Mouse (Mus musculus) right cerebral cortex, postnatal 14 days (tissue): Measurements from ENCODE around the gene Ifnz.
A peak's percentile ranks its signal among the peaks of the same experiment; 100 is the strongest.
"Not testable (repeated sequence)": the region's sequence is repeated elsewhere in the genome, so short reads cannot be mapped to it uniquely, and the experiment has no call there.

Experiments
- DNase-seq: peaks from one replicate; pipeline ENCODE4 v3.0.0; 2022

Gene Ifnz

DNA sequence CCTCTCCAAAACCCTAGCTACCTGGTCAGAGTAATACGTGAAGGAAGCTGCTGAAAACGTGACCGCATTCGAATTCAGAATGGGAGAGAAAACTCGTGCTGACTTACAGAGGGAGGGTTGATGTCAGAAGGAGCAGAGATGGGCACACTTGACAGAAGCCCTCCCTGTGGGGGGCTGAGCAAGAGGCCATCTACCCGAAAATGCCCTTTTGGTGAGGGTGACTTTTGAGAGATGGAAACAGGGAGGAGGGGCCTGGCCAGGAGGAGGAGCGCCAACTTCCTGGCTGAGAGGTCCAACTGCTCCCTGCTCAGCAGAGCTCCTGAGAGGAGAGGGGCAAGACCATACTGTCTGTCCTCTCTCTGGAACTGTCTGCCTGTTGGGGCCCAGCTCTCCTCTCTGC lies at the start of gene Ifnz:
Ifnz (plus strand) TSS at position 301 of the 400 bp plus-strand sequence.
- not testable (repeated sequence) for DNase-seq

DNA sequence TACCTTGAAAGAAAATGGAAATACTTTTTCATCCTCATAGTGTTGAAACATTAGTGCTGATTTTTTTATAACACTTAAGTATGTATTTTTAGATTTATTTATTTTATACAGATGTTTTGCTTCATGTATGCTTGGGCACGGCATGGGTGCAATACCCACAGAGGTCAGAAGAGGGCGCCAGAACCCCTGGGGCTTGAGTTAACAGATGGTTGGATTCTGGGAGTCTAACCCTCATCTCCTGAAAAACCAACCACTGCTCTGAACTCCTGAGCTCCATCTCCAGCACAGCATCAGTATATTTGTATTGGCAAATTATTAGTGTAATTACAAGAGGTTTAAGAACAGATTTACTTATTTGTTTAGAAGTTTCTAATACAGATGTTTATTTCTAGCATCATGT lies 43.5 kb upstream of the Ifnz start:
- DNase-seq: peak; percentile 58

DNA sequence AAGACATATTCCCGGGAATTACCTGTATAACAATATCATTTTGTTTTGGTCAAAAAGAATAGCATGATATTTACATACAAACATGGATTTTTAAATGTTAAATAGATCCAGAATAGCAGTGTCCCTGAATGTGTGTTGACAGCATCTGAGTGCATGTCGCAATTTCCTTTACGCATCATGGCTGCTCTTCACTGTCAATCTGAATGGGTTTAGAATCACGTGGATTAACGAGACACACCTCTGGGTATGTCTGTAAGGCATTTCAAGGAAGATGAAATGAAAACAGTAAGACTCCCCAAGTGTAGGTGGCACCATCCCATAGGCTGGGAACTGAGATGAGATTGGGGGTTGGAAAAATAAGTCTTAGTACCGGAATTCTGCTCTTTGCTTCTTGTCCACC lies 42.9 kb upstream of the Ifnz start:
- no peak for DNase-seq

DNA sequence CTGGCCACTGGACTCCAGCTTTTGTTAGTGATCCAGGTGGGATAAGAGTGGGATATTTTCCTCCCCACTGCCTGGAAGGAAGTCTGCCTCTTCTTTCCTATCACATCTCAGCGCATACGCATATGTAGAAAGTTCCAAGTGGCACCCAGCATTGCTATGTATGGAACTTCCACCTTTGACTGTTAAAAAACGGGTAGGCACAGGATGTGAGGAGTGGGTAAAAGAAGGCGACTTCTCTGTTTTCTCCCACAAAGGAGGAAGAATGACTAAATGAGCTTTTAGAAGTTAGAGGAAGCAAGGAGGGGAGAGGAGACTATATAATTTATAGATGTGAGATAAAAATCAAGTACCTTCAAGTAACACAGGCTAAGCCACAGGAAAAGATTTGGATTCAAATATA lies 40.5 kb upstream of the Ifnz start:
- no peak for DNase-seq

DNA sequence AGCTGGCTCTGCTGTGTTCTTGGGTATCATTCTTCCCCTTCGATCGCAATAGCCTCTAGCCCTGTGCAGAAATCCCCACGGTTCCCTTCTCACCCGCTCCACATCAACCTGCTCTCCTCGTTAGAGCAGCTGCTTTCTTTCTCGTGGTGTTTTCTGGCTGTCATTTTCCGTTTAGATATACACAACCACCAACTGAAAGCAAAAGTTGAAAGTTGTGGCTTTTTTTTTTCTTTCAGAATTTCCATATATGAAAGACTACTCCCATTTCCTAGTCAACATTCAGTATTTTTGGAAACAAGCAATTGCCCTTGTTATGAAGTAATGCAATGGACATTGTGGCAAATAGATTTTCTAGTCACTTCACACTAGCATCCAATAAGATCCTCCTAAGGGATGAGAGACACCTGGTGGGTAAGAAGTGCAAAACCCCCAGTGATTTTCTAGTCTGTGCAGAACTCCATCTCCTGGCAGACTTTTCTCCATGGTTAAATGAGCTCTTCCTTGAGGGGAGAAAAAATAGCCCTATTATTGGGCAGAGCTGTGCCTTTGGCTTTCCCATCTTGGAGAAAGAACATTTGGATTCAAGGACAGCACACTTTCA lies 39.1 kb upstream of the Ifnz start:
- DNase-seq: no peak

DNA sequence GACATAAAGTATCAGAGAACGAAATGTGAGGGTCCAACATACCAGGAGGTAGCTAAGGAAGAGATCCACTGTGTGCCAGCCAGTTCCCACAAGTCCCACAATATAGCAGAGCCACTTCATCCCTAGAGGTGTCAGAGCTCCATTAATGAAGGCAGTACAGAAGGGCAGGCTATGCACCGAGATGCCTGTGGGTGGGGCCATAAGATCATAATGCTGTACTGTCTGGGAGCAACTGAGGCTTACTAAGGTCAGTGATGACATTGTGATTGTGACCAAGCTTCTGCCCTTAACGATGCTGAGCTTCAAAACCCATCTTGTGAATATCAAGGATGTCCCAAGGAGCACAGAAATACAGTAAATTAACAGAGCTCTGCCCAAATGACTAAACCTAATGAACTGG lies 37.7 kb upstream of the Ifnz start:
- no peak for DNase-seq

DNA sequence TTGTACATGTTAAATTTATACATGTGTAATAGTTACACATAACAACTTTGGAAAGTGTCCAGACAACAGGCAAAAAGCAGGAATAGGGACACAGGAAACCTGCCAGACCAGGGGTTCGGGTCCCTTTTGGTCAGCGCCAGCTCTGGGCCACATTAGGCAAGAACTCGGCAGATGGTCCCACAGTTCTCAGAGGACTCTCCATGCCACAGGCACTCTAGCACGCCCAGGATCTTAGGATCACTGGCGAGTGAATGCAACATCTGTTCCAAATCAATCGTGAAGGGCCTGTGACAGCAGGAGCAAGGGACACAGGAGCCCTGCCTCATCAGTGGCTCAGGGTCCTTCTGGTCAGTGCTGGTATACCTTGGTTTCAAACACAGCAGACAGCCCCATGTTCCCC lies 32.0 kb upstream of the Ifnz start:
- DNase-seq: no peak

DNA sequence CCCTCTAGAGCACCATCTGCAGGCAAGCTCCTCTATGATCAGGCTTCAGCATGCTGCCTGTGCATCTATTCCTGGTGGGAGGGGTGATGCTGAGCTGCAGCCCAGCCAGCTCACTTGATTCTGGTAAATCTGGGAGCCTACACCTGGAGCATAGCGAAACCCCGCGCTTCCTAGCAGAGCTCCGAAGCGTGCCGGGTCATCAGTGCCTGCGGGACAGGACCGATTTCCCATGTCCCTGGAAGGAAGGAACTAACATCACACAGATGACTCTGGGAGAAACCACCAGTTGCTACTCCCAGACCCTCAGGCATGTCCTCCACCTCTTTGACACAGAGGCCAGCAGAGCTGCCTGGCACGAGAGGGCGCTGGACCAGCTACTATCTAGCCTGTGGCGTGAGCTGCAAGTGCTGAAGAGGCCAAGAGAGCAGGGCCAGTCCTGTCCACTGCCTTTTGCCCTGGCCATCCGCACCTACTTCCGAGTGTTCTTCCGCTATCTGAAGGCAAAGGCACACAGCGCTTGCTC lies 27.1 kb upstream of the Ifnz start, which contains the start of gene Gm13271:
Gm13271 (plus strand) TSS at position 51 of the 523 bp plus-strand sequence.
- peak; percentile 36 for DNase-seq

DNA sequence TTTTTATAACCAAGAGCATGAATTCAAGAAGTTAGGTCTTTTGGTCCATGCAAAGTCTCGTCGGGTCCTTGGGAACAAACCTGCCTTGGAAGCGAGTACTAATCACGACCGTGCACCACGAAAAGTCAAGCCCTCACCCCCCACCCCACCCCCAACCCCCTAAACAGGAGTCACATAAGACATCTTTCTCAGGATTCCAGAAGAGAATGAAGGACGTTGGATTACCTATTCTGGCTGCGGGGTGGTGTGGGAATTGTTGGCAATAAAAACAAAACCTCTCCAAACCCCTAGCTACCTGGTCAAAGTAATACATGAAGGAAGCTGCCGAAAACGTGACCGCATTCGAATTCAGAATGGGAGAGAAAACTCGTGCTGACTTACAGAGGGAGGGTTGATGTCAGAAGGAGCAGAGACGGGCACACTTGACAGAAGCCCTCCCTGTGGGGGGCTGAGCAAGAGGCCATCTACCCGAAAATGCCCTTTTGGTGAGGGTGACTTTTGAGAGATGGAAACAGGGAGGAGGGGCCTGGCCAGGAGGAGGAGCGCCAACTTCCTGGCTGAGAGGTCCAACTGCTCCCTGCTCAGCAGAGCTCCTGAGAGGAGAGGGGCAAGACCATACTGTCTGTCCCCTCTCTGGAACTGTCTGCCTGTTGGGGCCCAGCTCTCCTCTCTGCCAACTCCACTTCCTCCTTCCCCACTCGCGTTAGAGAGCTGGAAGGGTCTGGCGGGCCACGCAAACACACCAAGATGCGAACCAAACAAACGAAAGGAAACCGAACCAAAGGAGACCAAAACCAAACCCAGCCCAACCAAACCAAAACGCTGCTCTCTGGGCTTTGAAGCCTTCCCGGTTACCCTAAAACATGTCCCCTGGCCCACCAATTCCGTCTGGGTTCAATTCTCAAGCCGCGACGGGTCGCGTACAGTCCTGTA lies 25.1 kb upstream of the Ifnz start:
- DNase-seq: not testable (repeated sequence)

DNA sequence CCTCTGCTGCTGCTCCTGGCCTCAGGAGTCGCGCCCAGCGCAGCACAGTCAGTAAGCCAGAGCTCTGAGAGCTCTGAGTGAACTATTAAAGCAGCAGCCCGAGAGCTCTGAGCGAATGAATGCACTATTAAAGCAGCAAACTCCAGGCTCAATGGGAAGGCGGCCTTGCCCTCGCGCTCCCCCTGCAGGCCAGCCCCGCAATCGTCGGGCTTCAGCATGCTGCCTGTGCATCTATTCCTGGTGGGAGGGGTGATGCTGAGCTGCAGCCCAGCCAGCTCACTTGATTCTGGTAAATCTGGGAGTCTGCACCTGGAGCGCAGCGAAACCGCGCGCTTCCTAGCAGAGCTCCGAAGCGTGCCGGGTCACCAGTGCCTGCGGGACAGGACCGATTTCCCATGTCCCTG lies 24.3 kb upstream of the Ifnz start:
- peak; percentile 75 for DNase-seq

DNA sequence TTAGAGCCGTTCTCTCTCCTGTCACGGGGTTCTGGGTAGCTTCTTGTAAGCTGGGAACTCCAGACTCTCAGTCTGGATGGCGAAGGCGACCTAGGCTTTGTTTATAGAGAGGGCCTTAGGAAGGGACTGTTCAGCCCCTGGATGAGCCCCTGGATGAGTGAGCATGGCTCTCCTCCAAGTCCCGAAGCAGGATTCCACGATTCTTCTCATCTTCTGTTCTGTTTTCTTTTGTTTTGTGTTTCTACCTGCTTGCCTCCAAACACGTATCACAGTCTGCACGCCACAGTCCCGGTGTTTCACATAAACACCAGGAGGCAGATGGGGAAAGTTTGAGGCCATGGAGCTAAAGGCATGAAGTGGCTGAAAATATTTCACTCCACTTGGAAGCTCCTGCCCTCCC lies 23.2 kb upstream of the Ifnz start:
- not testable (repeated sequence) for DNase-seq

DNA sequence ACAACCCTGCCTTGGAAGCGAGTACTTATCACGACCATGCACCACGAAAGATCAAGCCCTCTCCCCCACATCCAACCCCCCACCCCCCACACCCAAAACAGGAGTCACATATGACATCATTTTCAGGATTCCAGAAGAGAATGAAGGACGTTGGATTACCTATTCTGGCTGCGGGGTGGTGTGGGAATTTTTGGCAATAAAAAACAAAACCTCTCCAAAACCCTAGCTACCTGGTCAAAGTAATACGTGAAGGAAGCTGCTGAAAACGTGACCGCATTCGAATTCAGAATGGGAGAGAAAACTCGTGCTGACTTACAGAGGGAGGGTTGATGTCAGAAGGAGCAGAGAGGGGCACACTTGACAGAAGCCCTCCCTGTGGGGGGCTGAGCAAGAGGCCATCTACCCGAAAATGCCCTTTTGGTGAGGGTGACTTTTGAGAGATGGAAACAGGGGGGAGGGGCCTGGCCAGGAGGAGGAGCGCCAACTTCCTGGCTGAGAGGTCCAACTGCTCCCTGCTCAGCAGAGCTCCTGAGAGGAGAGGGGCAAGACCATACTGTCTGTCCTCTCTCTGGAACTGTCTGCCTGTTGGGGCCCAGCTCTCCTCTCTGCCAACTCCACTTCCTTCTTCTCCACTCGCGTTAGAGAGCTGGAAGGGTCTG lies 22.2 kb upstream of the Ifnz start, which contains the start of gene Gm13283:
Gm13283 (plus strand) TSS at position 510 of the 659 bp plus-strand sequence.
- not testable (repeated sequence) for DNase-seq

DNA sequence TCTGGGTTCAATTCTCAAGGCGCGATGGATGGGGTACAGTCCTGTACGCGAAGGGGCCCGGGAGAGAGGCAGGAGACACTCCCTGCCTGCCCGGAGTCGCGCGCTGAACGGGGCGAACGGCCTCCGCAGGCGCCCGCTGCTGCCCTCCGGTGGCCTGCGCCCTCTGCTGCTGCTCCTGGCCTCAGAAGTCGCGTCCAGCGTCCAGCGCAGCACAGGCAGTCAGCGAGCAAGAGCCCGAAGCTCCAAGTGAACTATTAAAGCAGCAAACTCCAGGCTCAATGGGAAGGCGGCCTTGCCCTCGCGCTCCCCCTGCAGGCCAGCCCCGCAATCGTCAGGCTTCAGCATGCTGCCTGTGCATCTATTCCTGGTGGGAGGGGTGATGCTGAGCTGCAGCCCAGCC lies 21.5 kb upstream of the Ifnz start:
- peak; percentile 33 for DNase-seq

DNA sequence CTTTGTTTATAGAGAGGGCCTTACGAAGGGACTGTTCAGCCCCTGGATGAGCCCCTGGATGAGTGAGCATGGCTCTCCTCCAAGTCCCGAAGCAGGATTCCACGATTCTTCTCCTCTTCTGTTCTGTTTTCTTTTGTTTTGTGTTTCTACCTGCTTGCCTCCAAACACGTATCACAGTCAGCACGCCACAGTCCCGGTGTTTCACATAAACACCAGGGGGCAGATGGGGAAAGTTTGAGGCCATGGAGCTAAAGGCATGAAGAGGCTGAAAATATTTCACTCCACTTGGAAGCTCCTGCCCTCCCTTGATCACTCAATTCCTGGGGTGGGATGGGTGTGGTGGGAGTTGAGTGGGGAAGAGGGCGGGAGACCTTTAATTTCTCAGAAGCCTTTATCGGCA lies 20.2 kb upstream of the Ifnz start:
- peak; percentile 51 for DNase-seq

DNA sequence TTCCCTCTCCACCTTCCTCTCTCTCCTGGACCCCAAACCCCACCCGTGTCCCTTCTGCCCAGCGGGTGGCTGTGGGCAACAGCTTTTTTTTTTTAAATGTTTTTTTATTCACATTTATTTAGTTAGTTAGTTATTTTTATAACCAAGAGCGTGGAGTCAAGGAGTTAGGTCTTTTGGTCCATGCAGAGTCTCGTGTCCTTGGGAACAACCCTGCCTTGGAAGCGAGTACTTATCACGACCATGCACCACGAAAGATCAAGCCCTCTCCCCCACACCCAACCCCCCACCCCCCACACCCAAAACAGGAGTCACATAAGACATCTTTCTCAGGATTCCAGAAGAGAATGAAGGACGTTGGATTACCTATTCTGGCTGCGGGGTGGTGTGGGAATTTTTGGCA lies 19.6 kb upstream of the Ifnz start:
- DNase-seq: not testable (repeated sequence)

DNA sequence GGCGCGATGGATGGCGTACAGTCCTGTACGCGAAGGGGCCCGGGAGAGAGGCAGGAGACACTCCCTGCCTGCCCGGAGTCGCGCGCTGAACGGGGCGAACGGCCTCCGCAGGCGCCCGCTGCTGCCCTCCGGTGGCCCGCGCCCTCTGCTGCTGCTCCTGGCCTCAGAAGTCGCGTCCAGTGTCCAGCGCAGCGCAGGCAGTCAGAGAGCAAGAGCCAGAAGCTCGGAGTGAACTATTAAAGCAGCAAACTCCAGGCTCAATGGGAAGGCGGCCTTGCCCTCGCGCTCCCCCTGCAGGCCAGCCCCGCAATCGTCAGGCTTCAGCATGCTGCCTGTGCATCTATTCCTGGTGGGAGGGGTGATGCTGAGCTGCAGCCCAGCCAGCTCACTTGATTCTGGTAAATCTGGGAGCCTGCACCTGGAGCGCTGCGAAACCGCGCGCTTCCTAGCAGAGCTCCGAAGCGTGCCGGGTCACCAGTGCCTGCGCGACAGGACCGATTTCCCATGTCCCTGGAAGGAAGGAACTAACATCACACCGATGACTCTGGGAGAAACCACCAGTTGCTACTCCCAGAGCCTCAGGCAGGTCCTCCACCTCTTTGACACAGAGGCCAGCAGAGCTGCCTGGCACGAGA lies 18.4 kb upstream of the Ifnz start:
- not testable (repeated sequence) for DNase-seq

DNA sequence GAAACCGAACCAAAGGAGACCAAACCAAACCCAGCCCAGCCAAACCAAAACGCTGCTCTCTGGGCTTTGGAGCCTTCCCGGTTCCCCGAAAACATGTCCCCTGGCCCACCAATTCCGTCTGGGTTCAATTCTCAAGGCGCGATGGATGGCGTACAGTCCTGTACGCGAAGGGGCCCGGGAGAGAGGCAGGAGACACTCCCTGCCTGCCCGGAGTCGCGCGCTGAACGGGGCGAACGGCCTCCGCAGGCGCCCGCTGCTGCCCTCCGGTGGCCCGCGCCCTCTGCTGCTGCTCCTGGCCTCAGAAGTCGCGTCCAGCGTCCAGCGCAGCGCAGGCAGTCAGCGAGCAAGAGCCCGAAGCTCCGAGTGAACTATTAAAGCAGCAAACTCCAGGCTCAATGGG lies 8.4 kb upstream of the Ifnz start, which contains the start of gene Gm13290:
Gm13290 (plus strand) TSS at position 301 of the 400 bp plus-strand sequence.
- DNase-seq: not testable (repeated sequence)

DNA sequence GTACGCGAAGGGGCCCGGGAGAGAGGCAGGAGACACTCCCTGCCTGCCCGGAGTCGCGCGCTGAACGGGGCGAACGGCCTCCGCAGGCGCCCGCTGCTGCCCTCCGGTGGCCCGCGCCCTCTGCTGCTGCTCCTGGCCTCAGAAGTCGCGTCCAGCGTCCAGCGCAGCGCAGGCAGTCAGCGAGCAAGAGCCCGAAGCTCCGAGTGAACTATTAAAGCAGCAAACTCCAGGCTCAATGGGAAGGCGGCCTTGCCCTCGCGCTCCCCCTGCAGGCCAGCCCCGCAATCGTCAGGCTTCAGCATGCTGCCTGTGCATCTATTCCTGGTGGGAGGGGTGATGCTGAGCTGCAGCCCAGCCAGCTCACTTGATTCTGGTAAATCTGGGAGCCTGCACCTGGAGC lies 5.3 kb upstream of the Ifnz start, which contains the start of gene Gm13289:
Gm13289 (plus strand) TSS at position 301 of the 400 bp plus-strand sequence.
- DNase-seq: not testable (repeated sequence)

DNA sequence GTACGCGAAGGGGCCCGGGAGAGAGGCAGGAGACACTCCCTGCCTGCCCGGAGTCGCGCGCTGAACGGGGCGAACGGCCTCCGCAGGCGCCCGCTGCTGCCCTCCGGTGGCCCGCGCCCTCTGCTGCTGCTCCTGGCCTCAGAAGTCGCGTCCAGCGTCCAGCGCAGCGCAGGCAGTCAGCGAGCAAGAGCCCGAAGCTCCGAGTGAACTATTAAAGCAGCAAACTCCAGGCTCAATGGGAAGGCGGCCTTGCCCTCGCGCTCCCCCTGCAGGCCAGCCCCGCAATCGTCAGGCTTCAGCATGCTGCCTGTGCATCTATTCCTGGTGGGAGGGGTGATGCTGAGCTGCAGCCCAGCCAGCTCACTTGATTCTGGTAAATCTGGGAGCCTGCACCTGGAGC lies 2.4 kb upstream of the Ifnz start, which contains the start of gene Gm13272:
Gm13272 (plus strand) TSS at position 301 of the 400 bp plus-strand sequence.
- DNase-seq: not testable (repeated sequence)

DNA sequence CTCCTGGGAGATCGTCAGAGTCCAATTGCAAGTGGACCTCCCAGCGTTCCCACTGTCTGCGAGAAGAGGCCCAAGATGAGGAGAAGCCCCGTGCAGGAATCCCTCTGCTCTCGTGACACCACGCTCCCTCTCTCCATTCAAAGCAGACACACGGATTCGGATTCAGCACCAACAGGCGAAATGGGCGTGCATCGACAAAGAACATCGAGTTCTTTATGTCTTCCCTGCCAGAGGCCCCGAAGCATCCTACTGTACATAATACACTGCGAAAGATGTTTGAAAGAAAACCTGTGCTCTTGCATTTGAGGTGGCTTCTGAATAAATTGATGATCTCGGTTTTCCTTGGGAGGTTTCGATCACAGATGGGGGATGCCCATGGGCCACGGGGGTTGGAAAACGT lies 1.6 kb upstream of the Ifnz start:
- DNase-seq: not testable (repeated sequence)

DNA sequence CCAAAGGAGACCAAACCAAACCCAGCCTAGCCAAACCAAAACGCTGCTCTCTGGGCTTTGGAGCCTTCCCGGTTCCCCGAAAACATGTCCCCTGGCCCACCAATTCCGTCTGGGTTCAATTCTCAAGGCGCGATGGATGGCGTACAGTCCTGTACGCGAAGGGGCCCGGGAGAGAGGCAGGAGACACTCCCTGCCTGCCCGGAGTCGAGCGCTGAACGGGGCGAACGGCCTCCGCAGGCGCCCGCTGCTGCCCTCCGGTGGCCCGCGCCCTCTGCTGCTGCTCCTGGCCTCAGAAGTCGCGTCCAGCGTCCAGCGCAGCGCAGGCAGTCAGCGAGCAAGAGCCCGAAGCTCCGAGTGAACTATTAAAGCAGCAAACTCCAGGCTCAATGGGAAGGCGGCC lies 404 bp downstream of the Ifnz start:
- not testable (repeated sequence) for DNase-seq

DNA sequence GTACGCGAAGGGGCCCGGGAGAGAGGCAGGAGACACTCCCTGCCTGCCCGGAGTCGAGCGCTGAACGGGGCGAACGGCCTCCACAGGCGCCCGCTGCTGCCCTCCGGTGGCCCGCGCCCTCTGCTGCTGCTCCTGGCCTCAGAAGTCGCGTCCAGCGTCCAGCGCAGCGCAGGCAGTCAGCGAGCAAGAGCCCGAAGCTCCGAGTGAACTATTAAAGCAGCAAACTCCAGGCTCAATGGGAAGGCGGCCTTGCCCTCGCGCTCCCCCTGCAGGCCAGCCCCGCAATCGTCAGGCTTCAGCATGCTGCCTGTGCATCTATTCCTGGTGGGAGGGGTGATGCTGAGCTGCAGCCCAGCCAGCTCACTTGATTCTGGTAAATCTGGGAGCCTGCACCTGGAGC lies 3.5 kb downstream of the Ifnz start, which contains the start of gene Gm13276:
Gm13276 (plus strand) TSS at position 301 of the 400 bp plus-strand sequence.
- not testable (repeated sequence) for DNase-seq
